Mouse (Mus musculus) forebrain, embryonic 14.5 days (tissue): ENCODE data around the gene Atp8b4. TPM values are rescaled to one million over a fixed set of nuclear protein-coding genes. Genes with fewer than 3 reads are reported as not detected.
"Not testable (repeated sequence)": the region's sequence is repeated elsewhere in the genome, so short reads cannot be mapped to it uniquely, and the experiment has no call there.

ENCODE experiments used
- ATAC-seq: fragments of 200-750 bp; cut with Nextera tagmentation; 2 replicates; pipeline ENCODE4 v1.8.0; 2017; ENCODE audit warnings: mild to moderate bottlenecking, moderate library complexity
- DNase-seq: peaks from one replicate; pipeline ENCODE4 v3.0.0-alpha.2; 2015; ENCODE audit warnings: low spot score
- H3K27ac ChIP-seq: fragments of 300-500 bp; sonication (generic); 2 replicates; pipeline ENCODE4 v1.5.1; 2014; ENCODE audit warnings: low read depth, mild to moderate bottlenecking, control low read depth, low read length, moderate library complexity
- H3K27me3 ChIP-seq: fragments of 300-500 bp; sonication (generic); replicated peaks from 2 replicates; pipeline ENCODE4 v1.6.1; 2014; ENCODE audit warnings: low read length, control low read depth, mixed read lengths; ENCODE audit not compliant: control insufficient read depth, insufficient read depth
- H3K36me3 ChIP-seq: fragments of 300-500 bp; sonication (generic); 2 replicates; pipeline ENCODE4 v1.6.1; 2014; ENCODE audit warnings: low read length, control low read depth; ENCODE audit not compliant: control insufficient read depth, insufficient read depth
- H3K4me1 ChIP-seq: fragments of 300-500 bp; sonication (generic); 2 replicates; pipeline ENCODE4 v1.6.1; 2014; ENCODE audit warnings: antibody characterized with exemption, low read length, control low read depth; ENCODE audit not compliant: control insufficient read depth, insufficient read depth
- H3K4me2 ChIP-seq: fragments of 300-500 bp; sonication (generic); 2 replicates; pipeline ENCODE4 v1.6.1; 2014; ENCODE audit warnings: mild to moderate bottlenecking, control low read depth, low read length
- H3K4me3 ChIP-seq: fragments of 300-500 bp; sonication (generic); 2 replicates; pipeline ENCODE4 v1.5.1; 2014; ENCODE audit warnings: low read depth, low read length, control low read depth
- H3K9ac ChIP-seq: fragments of 300-500 bp; sonication (generic); 2 replicates; pipeline ENCODE4 v1.6.1; 2014; ENCODE audit warnings: mild to moderate bottlenecking, low read length, control low read depth, moderate library complexity
- H3K9me3 ChIP-seq: fragments of 300-500 bp; sonication (generic); replicated peaks from 2 replicates; pipeline ENCODE4 v1.6.1; 2016; ENCODE audit warnings: low read length, control low read depth, mixed read lengths; ENCODE audit not compliant: control insufficient read depth
- WGBS: fragments of 180-500 bp; shearing (Covaris S2); extraction: QIAGEN DNeasy Blood & Tissue Kit; methylation state at CpG from one replicate; pipeline ENCODE4 v1.1.7; 2014; 5-methylcytosine and 5-hydroxymethylcytosine counted together
- polyA plus RNA-seq: library from polyadenylated mRNA; unstranded; fragments of >200 nt; fragmentation: Nextera tagmentation; extraction: Ambion mirVana; gene quantifications from 2 replicates; pipeline ENCODE4 v1.2.1, GENCODE M21; 2014

Atp8b4 gene
- polyA plus RNA-seq, 1 experiment from 2014 or later: 0.06 TPM

GRCm38 (mm10) chr2:126524271-126524670, 23.8 kb upstream of the Atp8b4 start:
- Histone ChIP-seq H3K27me3 (no peaks in the 10 kb centered on the region), H3K9me3 (no peaks in the 10 kb centered on the region), H3K4me1 (no peaks in the 10 kb centered on the region), H3K27ac (no peak overlapping the region), H3K36me3 (no peaks in the 10 kb centered on the region), H3K4me2 (no peak overlapping the region), H3K4me3 (no peak overlapping the region), H3K9ac (no peak overlapping the region)
- no peak for DNase-seq
- ATAC-seq: no peak
- WGBS: 93% methylated on average over 2 of the region's 2 CpGs

DNA sequence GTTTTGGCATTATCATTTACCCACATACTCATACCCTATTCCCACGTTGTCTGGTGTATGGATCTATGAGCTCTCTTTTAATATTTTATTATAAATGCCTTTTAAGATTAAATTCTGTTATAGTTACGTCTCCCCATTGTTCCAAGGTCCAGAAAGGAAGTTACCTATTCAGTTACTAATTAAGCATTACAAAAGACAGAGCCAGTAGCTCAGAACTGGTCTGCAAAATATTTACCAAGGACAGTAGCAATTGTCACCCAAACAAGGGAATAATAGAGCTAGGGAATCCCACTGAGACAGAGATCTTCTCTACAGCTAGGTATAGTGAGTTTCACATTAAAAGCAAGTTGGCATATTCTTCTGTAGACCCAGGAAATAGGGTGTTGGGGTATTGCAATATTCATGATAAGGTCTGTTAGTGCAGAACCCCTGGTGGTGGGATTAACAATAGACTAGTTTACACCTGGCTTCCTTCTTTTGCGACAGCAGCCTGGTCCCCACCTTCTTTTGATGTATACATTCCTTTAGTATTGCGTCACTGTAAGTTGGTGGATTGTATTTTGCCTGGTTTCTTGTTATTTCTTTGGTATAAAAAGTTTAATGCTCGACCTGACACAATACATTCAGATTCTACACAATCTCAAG, 22.7 kb upstream of the Atp8b4 start:
- not testable (repeated sequence) for H3K36me3 ChIP-seq, DNase-seq, H3K4me2 ChIP-seq, H3K9me3 ChIP-seq, H3K4me1 ChIP-seq, H3K27ac ChIP-seq, H3K9ac ChIP-seq, ATAC-seq, H3K4me3 ChIP-seq, H3K27me3 ChIP-seq
- WGBS: 56% methylated on average over 5 of the region's 5 CpGs

GRCm38 (mm10) chr2:126522056-126522455, 21.6 kb upstream of the Atp8b4 start:
- no peaks in the 10 kb centered on the region for H3K27me3 ChIP-seq
- H3K9ac ChIP-seq: no peak overlapping the region; the same call in 1 of the 2 replicates
- ATAC-seq (no peak), DNase-seq (no peak)
- no peak overlapping the region for H3K27ac ChIP-seq
- H3K4me2 ChIP-seq: no peak overlapping the region
- H3K9me3 ChIP-seq: no peaks in the 10 kb centered on the region
- WGBS: 53% methylated on average over 8 of the region's 8 CpGs
- H3K4me3 ChIP-seq: no peak overlapping the region
- H3K36me3 ChIP-seq: no peaks in the 10 kb centered on the region
- no peaks in the 10 kb centered on the region for H3K4me1 ChIP-seq

GRCm38 (mm10) chr2:126521471-126521870, 21.0 kb upstream of the Atp8b4 start:
- no peak overlapping the region for H3K4me2 ChIP-seq
- H3K9me3 ChIP-seq: no peaks in the 10 kb centered on the region
- no peak overlapping the region for H3K27ac ChIP-seq
- 80% methylated on average over 10 of the region's 10 CpGs for WGBS
- H3K36me3 ChIP-seq: no peaks in the 10 kb centered on the region
- no peak overlapping the region for H3K9ac ChIP-seq
- H3K4me1 ChIP-seq: no peaks in the 10 kb centered on the region
- ATAC-seq: no peak
- H3K27me3 ChIP-seq: no peaks in the 10 kb centered on the region
- no peak overlapping the region for H3K4me3 ChIP-seq
- no peak for DNase-seq

DNA sequence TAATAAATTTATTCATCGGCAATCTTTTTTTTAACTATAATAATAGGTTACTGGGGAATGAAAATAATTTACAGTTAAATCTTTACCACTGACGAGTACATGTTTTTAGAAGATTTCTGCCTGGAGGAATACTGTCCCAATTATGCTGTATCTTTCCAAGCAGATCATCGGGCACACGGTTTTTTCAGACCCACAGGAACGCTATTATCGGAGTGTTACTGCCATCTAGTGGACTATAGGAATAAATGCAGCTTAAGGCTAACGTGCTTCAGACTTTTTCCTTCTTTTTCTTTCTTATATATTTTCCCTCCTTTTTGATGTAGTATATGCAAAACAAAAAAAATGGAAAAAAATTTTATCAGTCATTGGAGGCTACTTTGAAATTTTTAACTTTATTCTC, 20.4 kb upstream of the Atp8b4 start:
- no peaks in the 10 kb centered on the region for H3K4me1 ChIP-seq
- WGBS: 14% methylated on average over 7 of the region's 7 CpGs
- DNase-seq: peak; percentile 82

GRCm38 (mm10) chr2:126519872-126520581, 19.6 kb upstream of the Atp8b4 start:
- Histone ChIP-seq H3K4me3 (no peak overlapping the region), H3K36me3 (no peaks in the 10 kb centered on the region), H3K4me1 (no peaks in the 10 kb centered on the region), H3K27ac (no peak overlapping the region), H3K9ac (no peak overlapping the region), H3K9me3 (no peaks in the 10 kb centered on the region), H3K27me3 (no peaks in the 10 kb centered on the region), H3K4me2 (no peak overlapping the region)
- ATAC-seq (no peak), DNase-seq (no peak)
- WGBS: 74% methylated on average over 11 of the region's 11 CpGs

More for the DNA sequence above, 20.4 kb upstream of the Atp8b4 start:
- H3K27me3 ChIP-seq: no peaks in the 10 kb centered on the region
- no peaks in the 10 kb centered on the region for H3K9me3 ChIP-seq
- H3K27ac ChIP-seq: no peak overlapping the region
- no peak overlapping the region for H3K9ac ChIP-seq
- no peaks in the 10 kb centered on the region for H3K36me3 ChIP-seq
- ATAC-seq: peak; percentile 83
- H3K4me3 ChIP-seq: no peak overlapping the region
- no peak overlapping the region for H3K4me2 ChIP-seq

- Histone ChIP-seq H3K4me3 (no peak overlapping the region), H3K27me3 (no peaks in the 10 kb centered on the region), H3K36me3 (no peaks in the 10 kb centered on the region), H3K9ac (no peak overlapping the region), H3K4me1 (no peaks in the 10 kb centered on the region), H3K4me2 (no peak overlapping the region), H3K9me3 (no peaks in the 10 kb centered on the region), H3K27ac (no peak overlapping the region)
- WGBS: 79% methylated on average over 6 of the region's 6 CpGs
- DNase-seq (no peak), ATAC-seq (no peak)
These were observed 14.8 kb upstream of the Atp8b4 start for GRCm38 (mm10) chr2:126515069-126515826.

GRCm38 (mm10) chr2:126508228-126508627, 7.8 kb upstream of the Atp8b4 start:
- no peak for ATAC-seq
- 66% methylated on average over 1 of the region's 1 CpGs for WGBS

GRCm38 (mm10) chr2:126507477-126507876, 7.0 kb upstream of the Atp8b4 start:
- DNase-seq (no peak), ATAC-seq (no peak)
- Histone ChIP-seq H3K27ac (no peak overlapping the region), H3K27me3 (no peaks in the 10 kb centered on the region), H3K4me2 (no peak overlapping the region), H3K9me3 (no peaks in the 10 kb centered on the region), H3K4me3 (no peak overlapping the region), H3K9ac (no peak overlapping the region), H3K36me3 (no peaks in the 10 kb centered on the region), H3K4me1 (no peaks in the 10 kb centered on the region)
- WGBS: 90% methylated on average over 5 of the region's 5 CpGs

More at GRCm38 (mm10) chr2:126508228-126508627, 7.8 kb upstream of the Atp8b4 start:
- H3K4me1 ChIP-seq: no peaks in the 10 kb centered on the region
- no peak overlapping the region for H3K4me2 ChIP-seq
- no peaks in the 10 kb centered on the region for H3K9me3 ChIP-seq
- H3K9ac ChIP-seq: no peak overlapping the region
- no peaks in the 10 kb centered on the region for H3K36me3 ChIP-seq
- no peak for DNase-seq
- H3K4me3 ChIP-seq: no peak overlapping the region
- H3K27ac ChIP-seq: no peak overlapping the region
- H3K27me3 ChIP-seq: no peaks in the 10 kb centered on the region
